Mouse (Mus musculus) neural tube, embryonic 12.5 days (tissue): ENCODE data around the gene 1700031F05Rik. TPM values are rescaled to one million over a fixed set of nuclear protein-coding genes. Genes with fewer than 3 reads are reported as not detected.
"Not testable (repeated sequence)": the region's sequence is repeated elsewhere in the genome, so short reads cannot be mapped to it uniquely, and the experiment has no call there.

Experiments used
- ATAC-seq: fragments of 200-750 bp; cut with Nextera tagmentation; 2 replicates; pipeline ENCODE4 v1.8.0; 2017; ENCODE audit warnings: low read depth, mild to moderate bottlenecking, moderate TSS enrichment, moderate library complexity; ENCODE audit not compliant: low FRiP score
- H3K27ac ChIP-seq: fragments of 300-500 bp; sonication (generic); 2 replicates; pipeline ENCODE4 v1.5.1; 2016
- H3K27me3 ChIP-seq: fragments of 300-500 bp; sonication (generic); replicated peaks from 2 replicates; pipeline ENCODE4 v1.6.1; 2016; ENCODE audit warnings: mild to moderate bottlenecking
- H3K36me3 ChIP-seq: fragments of 300-500 bp; sonication (generic); 2 replicates; pipeline ENCODE4 v1.6.1; 2016; ENCODE audit warnings: mild to moderate bottlenecking
- H3K4me1 ChIP-seq: fragments of 300-500 bp; sonication (generic); 2 replicates; pipeline ENCODE4 v1.6.1; 2016
- H3K4me2 ChIP-seq: fragments of 300-500 bp; sonication (generic); replicated peaks from 2 replicates; pipeline ENCODE4 v1.6.1; 2016; ENCODE audit warnings: mild to moderate bottlenecking
- H3K4me3 ChIP-seq: fragments of 300-500 bp; sonication (generic); 2 replicates; pipeline ENCODE4 v1.5.1; 2016
- H3K9ac ChIP-seq: fragments of 300-500 bp; sonication (generic); 2 replicates; pipeline ENCODE4 v1.6.1; 2016; ENCODE audit warnings: mild to moderate bottlenecking
- H3K9me3 ChIP-seq: fragments of 300-500 bp; sonication (generic); 2 replicates; pipeline ENCODE4 v1.6.1; 2016; ENCODE audit warnings: mild to moderate bottlenecking
- WGBS: fragments of 180-500 bp; shearing (Covaris S2); methylation state at CpG from one replicate; pipeline ENCODE4 v1.1.7; 2016; 5-methylcytosine and 5-hydroxymethylcytosine counted together
- polyA plus RNA-seq: library from polyadenylated mRNA; unstranded; fragments of >200 nt; fragmentation: Nextera tagmentation; extraction: Ambion mirVana; gene quantifications from 2 replicates; pipeline ENCODE4 v1.2.1, GENCODE M21; 2016

Gene 1700031F05Rik
- not detected in 2 replicates for polyA plus RNA-seq

GRCm38 (mm10) chrX:102867871-102868270 is at the start of gene 1700031F05Rik:
Gene 1700031F05Rik (minus strand): TSS chrX:102867971.
- no peak for ATAC-seq
- Histone ChIP-seq H3K27ac (no peak within 1 kb of the TSS), H3K4me2 (no peak within 1 kb of the TSS), H3K4me1 (no peaks in the 10 kb centered on the region), H3K9ac (no peak within 1 kb of the TSS), H3K36me3 (no peaks in the 10 kb centered on the region), H3K27me3 (no peaks in the 10 kb centered on the region), H3K4me3 (no peak within 1 kb of the TSS), H3K9me3 (no peaks in the 10 kb centered on the region)
- WGBS, result 86% methylated on average over 6 of the region's 6 CpGs

- WGBS, result 72% methylated on average over 1 of the region's 1 CpGs
- not testable (repeated sequence) for H3K27ac ChIP-seq, H3K27me3 ChIP-seq, ATAC-seq, H3K36me3 ChIP-seq, H3K9ac ChIP-seq, H3K9me3 ChIP-seq, H3K4me3 ChIP-seq, H3K4me2 ChIP-seq, H3K4me1 ChIP-seq
Observed at GRCm38 (mm10) chrX:102914823-102915222, 47.1 kb upstream of the 1700031F05Rik start.

GRCm38 (mm10) chrX:102908587-102908986 is 40.8 kb upstream of the 1700031F05Rik start, which contains the start of the genes Dmrtc1a and 1700011M02Rik:
Gene Dmrtc1a (minus strand): TSS chrX:102908687.
Gene 1700011M02Rik (plus strand): TSS chrX:102908905.
- H3K27ac ChIP-seq, result not testable (repeated sequence)

GRCm38 (mm10) chrX:102854516-102854915 is 13.3 kb downstream of the 1700031F05Rik start, which contains the start of gene Dmrtc1c2:
Gene Dmrtc1c2 (minus strand): TSS chrX:102854616.
- not testable (repeated sequence) for H3K4me3 ChIP-seq, H3K4me2 ChIP-seq, H3K27me3 ChIP-seq, ATAC-seq, H3K27ac ChIP-seq, H3K4me1 ChIP-seq, H3K36me3 ChIP-seq, H3K9ac ChIP-seq, H3K9me3 ChIP-seq
- WGBS, result 100% methylated on average over 3 of the region's 13 CpGs

More at GRCm38 (mm10) chrX:102908587-102908986, 40.8 kb upstream of the 1700031F05Rik start, which contains the start of the genes Dmrtc1a and 1700011M02Rik:
- not testable (repeated sequence) for H3K36me3 ChIP-seq, H3K27me3 ChIP-seq, H3K9ac ChIP-seq, H3K4me3 ChIP-seq, H3K4me1 ChIP-seq, H3K9me3 ChIP-seq, H3K4me2 ChIP-seq, ATAC-seq
- WGBS, result 88% methylated on average over 9 of the region's 9 CpGs

- Histone ChIP-seq H3K27ac (no peak overlapping the region), H3K4me3 (no peak overlapping the region), H3K4me1 (no peaks in the 10 kb centered on the region), H3K27me3 (no peaks in the 10 kb centered on the region), H3K4me2 (no peak overlapping the region), H3K9me3 (no peaks in the 10 kb centered on the region), H3K9ac (no peak overlapping the region), H3K36me3 (no peaks in the 10 kb centered on the region)
- 59% methylated on average over 4 of the region's 4 CpGs for WGBS
- ATAC-seq, result no peak
Observed at GRCm38 (mm10) chrX:102812311-102812710, 55.5 kb downstream of the 1700031F05Rik start.

Other genes starting within 250 kb of the 1700031F05Rik start
- gene Phka1, start 223.7 kb downstream of the 1700031F05Rik start, polyA plus RNA-seq, result 7.6 and 7.7 TPM in 2 replicates
- not detected in 2 replicates for gene Gm3880, start 181.0 kb downstream of the 1700031F05Rik start, polyA plus RNA-seq
- not detected in 2 replicates for gene Gm9112, start 160.3 kb downstream of the 1700031F05Rik start, polyA plus RNA-seq
- gene Dmrtc1b, start 160.1 kb downstream of the 1700031F05Rik start, polyA plus RNA-seq, result not detected in 2 replicates
- not detected in 2 replicates for gene Dmrtc1c1, start 65.0 kb downstream of the 1700031F05Rik start, polyA plus RNA-seq
- not detected in 2 replicates for gene Dmrtc1c2, start 13.4 kb downstream of the 1700031F05Rik start, polyA plus RNA-seq
- gene Dmrtc1a, start 40.7 kb upstream of the 1700031F05Rik start, polyA plus RNA-seq, result 0.64 and 0.96 TPM in 2 replicates
- gene 1700011M02Rik, start 40.9 kb upstream of the 1700031F05Rik start, polyA plus RNA-seq, result not detected in 2 replicates
- not detected in 2 replicates for gene 1700018G05Rik, start 60.4 kb upstream of the 1700031F05Rik start, polyA plus RNA-seq